Mouse (Mus musculus): ENCODE results near the gene Nlrc5. TPM values are rescaled to one million over a fixed set of nuclear protein-coding genes. Genes with fewer than 3 reads are reported as not detected.

Gene Nlrc5
- polyA plus RNA-seq (2016; fragmentation: Nextera tagmentation; extraction: Ambion mirVana), result not detected in 2 replicates

GRCm38 (mm10) chr8:94433981-94434466 is at the start of gene Nlrc5:
TSS of gene Nlrc5 (plus strand) at chr8:94434356.
- Histone ChIP-seq H3K4me1 (peaks cover 11% of the 10 kb centered on the region; the same call in 1 of the 2 replicates), H3K27me3 (ENCODE audit: insufficient read depth, poor library complexity, severe bottlenecking) (peaks cover 55% of the 10 kb centered on the region), H3K27ac (peak within 1 kb of the TSS; percentile 32; the same call in 1 of the 2 replicates), H3K9me3 (no peaks in the 10 kb centered on the region), H3K36me3 (no peaks in the 10 kb centered on the region), H3K4me3 (peak within 1 kb of the TSS; percentile 63)
- DNase-seq (ENCODE audit: low spot score), result no peak
- 3% methylated on average over 29 of the region's 29 CpGs for WGBS

DNA sequence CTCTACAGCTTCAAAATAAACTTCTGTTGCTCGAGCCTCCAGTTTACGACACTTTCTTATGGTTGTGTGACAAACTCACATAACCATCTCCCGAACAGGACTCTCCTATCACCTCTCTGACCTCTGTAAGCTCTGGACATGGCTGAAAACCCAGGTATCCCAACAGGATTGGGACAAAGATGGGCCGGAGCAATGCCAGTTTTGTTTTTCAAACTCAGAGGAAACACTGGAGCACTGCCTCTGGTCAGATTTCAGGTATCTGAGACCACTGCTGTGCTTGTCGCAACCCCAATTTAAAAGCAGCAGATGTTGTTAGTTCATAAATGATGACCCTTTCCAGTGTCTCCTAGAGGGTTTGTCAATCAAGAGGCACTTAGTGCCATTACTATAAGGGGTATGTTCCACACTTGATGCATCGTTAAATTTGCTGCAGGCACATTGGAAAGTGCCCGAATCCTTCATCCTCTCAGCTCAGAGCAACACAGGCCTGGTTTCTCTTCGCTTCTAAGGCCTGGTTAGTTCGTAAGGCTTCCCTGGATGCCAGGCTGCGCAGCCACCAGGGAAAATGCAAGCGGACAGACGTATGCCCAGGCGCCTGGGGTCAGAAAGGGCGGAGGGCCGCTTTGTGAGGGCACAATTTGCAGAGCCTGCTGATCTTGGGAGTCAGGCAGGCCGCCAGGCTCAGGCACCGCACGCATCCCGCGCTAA is 48.5 kb upstream of the Nlrc5 start:
- WGBS, result 28% methylated on average over 20 of the region's 20 CpGs
- H3K27me3 ChIP-seq (ENCODE audit: insufficient read depth, poor library complexity, severe bottlenecking), result no peaks in the 10 kb centered on the region
- H3K4me3 ChIP-seq, result peak overlapping the region; percentile 93
- DNase-seq (ENCODE audit: low spot score), result no peak
- H3K27ac ChIP-seq, result peak overlapping the region; percentile 98
- H3K9me3 ChIP-seq, result no peaks in the 10 kb centered on the region
- H3K4me1 ChIP-seq, result peaks cover 15% of the 10 kb centered on the region
- peaks cover 15% of the 10 kb centered on the region for H3K36me3 ChIP-seq

DNA sequence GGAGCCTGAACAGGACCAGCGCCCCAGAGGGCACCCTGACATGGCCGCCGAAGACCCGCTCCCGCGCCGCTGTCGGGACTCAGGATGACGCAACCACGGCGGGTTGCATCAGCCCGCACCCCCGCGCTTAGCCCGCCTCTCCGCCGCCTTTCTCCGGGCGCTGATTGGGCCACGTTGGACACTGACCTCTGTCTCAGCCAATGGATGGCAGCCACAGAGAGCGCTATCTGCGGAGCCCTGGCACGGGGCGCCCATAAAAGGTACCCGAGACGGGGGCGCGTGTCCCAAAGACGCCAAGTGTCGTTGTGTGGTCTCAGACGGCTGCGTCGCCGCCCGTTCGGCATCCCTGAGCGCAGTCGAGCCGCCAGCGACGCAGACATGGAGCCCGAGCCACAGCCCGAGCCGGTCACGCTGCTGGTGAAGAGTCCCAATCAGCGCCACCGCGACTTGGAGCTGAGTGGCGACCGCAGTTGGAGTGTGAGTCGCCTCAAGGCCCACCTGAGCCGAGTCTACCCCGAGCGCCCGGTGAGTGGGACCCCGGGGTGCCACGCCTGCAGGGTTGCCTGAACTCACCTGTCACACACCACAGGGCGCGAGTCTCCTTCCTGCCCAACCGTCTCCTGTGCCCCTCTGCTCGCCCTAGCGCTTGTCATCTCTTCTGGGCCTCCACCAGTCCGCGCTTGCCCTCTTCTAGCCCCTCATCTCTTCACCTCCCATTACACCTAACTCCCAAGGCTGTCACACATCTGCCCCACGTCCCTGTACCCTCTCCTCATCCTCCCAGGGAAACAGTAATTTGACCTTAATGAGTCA is 47.7 kb upstream of the Nlrc5 start, which contains the start of gene Herpud1:
Gene Herpud1 (plus strand): TSS at position 225 of the 813 bp plus-strand sequence.
- H3K27ac ChIP-seq, result peak within 1 kb of the TSS; percentile 98
- no peaks in the 10 kb centered on the region for H3K27me3 ChIP-seq (ENCODE audit: insufficient read depth, poor library complexity, severe bottlenecking)
- H3K9me3 ChIP-seq, result no peaks in the 10 kb centered on the region
- peak; percentile 98 for DNase-seq (ENCODE audit: low spot score)
- H3K4me3 ChIP-seq, result peak within 1 kb of the TSS; percentile 93
- WGBS, result under 1% methylated on average over 65 of the region's 65 CpGs
- peaks cover 15% of the 10 kb centered on the region for H3K4me1 ChIP-seq
- peaks cover 23% of the 10 kb centered on the region for H3K36me3 ChIP-seq

- no peaks in the 10 kb centered on the region for H3K9me3 ChIP-seq
- H3K36me3 ChIP-seq, result peaks cover 30% of the 10 kb centered on the region
- WGBS, result under 1% methylated on average over 25 of the region's 25 CpGs
- peak overlapping the region; percentile 93 for H3K4me3 ChIP-seq
- DNase-seq (ENCODE audit: low spot score), result peak; percentile 94
- peaks cover 15% of the 10 kb centered on the region for H3K4me1 ChIP-seq
- peak overlapping the region; percentile 98 for H3K27ac ChIP-seq
- H3K27me3 ChIP-seq (ENCODE audit: insufficient read depth, poor library complexity, severe bottlenecking), result no peaks in the 10 kb centered on the region
Observed at GRCm38 (mm10) chr8:94387027-94387684, 47.0 kb upstream of the Nlrc5 start.

DNA sequence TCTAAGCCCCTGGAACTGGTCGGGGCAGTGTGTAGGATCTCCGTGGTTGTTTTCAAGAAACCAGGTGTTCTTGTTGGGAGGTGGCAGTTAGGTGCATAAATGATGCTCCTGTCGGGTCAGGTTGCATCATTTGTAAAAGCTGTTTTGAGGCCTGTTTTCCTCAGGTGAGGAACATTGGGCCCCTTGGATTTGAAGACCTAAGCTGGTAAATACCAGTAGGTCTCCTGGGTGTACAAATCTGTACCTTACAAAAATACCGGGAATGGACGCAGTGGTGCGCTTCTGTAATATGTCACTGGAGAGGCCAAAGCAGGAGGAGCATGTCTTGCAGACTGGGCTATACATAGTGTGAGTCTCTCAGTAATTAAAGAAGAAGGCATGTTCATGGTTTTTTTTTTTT is 46.4 kb upstream of the Nlrc5 start:
- H3K4me1 ChIP-seq, result peaks cover 18% of the 10 kb centered on the region
- peak overlapping the region; percentile 93 for H3K4me3 ChIP-seq
- no peak for DNase-seq (ENCODE audit: low spot score)
- H3K27ac ChIP-seq, result peak overlapping the region; percentile 98
- H3K36me3 ChIP-seq, result peaks cover 37% of the 10 kb centered on the region
- 35% methylated on average over 6 of the region's 6 CpGs for WGBS
- H3K27me3 ChIP-seq (ENCODE audit: insufficient read depth, poor library complexity, severe bottlenecking), result no peaks in the 10 kb centered on the region
- H3K9me3 ChIP-seq, result no peaks in the 10 kb centered on the region

- no peak for DNase-seq (ENCODE audit: low spot score)
- 91% methylated on average over 6 of the region's 6 CpGs for WGBS
- Histone ChIP-seq H3K36me3 (peaks cover 53% of the 10 kb centered on the region), H3K27me3 (ENCODE audit: insufficient read depth, poor library complexity, severe bottlenecking) (no peaks in the 10 kb centered on the region), H3K4me1 (peaks cover 18% of the 10 kb centered on the region), H3K27ac (no peak overlapping the region), H3K4me3 (no peak overlapping the region), H3K9me3 (no peaks in the 10 kb centered on the region)
Observed at GRCm38 (mm10) chr8:94389531-94389930, 44.6 kb upstream of the Nlrc5 start.

DNA sequence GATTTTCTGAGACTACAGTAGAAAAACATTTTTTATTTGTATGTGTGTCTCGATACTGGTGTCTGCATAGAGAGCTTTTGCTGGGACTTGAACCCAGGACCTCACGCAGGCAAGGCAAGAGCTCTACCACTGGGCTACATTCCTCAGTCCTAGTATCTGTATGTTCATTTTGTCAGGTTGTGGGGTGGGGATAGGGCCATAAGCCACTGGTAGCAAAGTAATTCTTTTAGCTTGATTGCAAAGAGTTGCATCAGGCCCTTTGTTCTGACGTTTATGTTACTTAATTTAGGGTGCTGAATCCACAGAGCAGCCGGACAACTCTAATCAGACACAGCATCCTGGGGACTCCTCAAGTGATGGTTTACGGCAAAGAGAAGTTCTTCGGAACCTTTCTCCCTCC is 43.7 kb upstream of the Nlrc5 start:
- Histone ChIP-seq H3K4me1 (peaks cover 17% of the 10 kb centered on the region), H3K4me3 (no peak overlapping the region), H3K27ac (no peak overlapping the region), H3K36me3 (peaks cover 62% of the 10 kb centered on the region), H3K9me3 (no peaks in the 10 kb centered on the region), H3K27me3 (ENCODE audit: insufficient read depth, poor library complexity, severe bottlenecking) (no peaks in the 10 kb centered on the region)
- WGBS, result 94% methylated on average over 6 of the region's 6 CpGs
- DNase-seq (ENCODE audit: low spot score), result no peak

GRCm38 (mm10) chr8:94390910-94391309 is 43.2 kb upstream of the Nlrc5 start:
- 96% methylated on average over 8 of the region's 8 CpGs for WGBS
- Histone ChIP-seq H3K27ac (no peak overlapping the region), H3K27me3 (ENCODE audit: insufficient read depth, poor library complexity, severe bottlenecking) (no peaks in the 10 kb centered on the region), H3K9me3 (no peaks in the 10 kb centered on the region), H3K4me1 (peaks cover 12% of the 10 kb centered on the region), H3K36me3 (peaks cover 67% of the 10 kb centered on the region), H3K4me3 (no peak overlapping the region)
- no peak for DNase-seq (ENCODE audit: low spot score)

GRCm38 (mm10) chr8:94392147-94392546 is 42.0 kb upstream of the Nlrc5 start:
- no peaks in the 10 kb centered on the region for H3K9me3 ChIP-seq
- no peak for DNase-seq (ENCODE audit: low spot score)
- no peak overlapping the region for H3K4me3 ChIP-seq
- peaks cover 74% of the 10 kb centered on the region for H3K36me3 ChIP-seq
- H3K4me1 ChIP-seq, result peaks cover 12% of the 10 kb centered on the region
- H3K27ac ChIP-seq, result no peak overlapping the region
- 79% methylated on average over 12 of the region's 12 CpGs for WGBS
- H3K27me3 ChIP-seq (ENCODE audit: insufficient read depth, poor library complexity, severe bottlenecking), result no peaks in the 10 kb centered on the region

DNA sequence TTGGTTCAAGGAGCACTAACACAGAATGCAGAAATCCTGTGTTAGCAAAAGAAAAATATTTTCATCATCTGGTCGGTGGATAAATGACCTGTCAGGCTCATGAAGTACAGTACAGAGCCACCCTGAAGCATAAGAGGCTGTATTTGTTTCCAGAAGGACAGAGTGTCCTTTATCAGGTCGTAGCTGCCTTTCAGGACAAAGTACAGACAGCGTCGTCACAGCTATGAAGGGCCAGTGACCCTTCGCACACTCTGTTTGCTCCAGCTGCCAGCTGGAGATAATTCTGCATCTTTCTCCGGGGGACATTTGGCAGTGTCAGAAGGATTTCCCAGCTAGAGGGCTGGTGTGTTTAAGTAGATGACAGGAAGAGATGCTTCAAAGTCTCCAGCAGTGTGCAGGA is 41.5 kb upstream of the Nlrc5 start:
- Histone ChIP-seq H3K27me3 (ENCODE audit: insufficient read depth, poor library complexity, severe bottlenecking) (no peaks in the 10 kb centered on the region), H3K4me3 (no peak overlapping the region), H3K36me3 (peaks cover 74% of the 10 kb centered on the region), H3K27ac (no peak overlapping the region), H3K9me3 (no peaks in the 10 kb centered on the region), H3K4me1 (peaks cover 13% of the 10 kb centered on the region)
- 31% methylated on average over 6 of the region's 6 CpGs for WGBS
- no peak for DNase-seq (ENCODE audit: low spot score)

DNA sequence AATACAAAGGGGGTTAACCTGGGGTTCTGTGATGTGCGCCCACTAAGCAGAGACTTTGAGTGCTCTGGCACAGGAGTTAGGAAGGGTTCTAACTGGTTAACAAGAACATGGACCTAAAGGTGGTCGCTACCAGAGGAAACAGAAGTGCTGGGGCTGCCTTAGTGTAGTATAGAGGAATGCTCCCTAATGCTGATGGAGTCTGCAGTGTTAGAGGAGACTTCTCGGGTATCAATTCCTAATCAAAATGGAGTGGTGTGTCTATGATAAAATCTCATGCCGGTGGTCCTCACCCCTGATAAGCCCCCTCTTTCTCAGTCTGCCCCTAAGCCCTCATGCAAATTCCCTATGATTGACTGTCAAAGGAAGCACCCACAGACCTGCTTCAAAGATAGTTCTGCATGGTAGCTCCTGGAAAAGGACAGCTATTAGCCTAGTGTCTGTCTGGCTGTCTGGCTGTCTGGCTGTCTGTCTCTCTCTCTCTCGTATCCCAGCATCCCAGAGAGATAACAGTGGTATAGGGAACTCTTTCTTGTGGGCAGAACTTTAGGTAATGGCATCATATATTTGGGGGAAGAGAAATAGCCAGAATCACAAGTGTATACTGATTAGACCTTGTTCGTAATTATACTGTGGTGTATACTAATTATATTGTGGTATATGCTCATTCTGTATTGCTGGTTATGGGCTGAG is 38.2 kb upstream of the Nlrc5 start:
- no peak for DNase-seq (ENCODE audit: low spot score)
- 80% methylated on average over 6 of the region's 6 CpGs for WGBS
- Histone ChIP-seq H3K27me3 (ENCODE audit: insufficient read depth, poor library complexity, severe bottlenecking) (no peaks in the 10 kb centered on the region), H3K4me1 (peaks cover 10% of the 10 kb centered on the region), H3K9me3 (no peaks in the 10 kb centered on the region), H3K4me3 (no peak overlapping the region), H3K27ac (no peak overlapping the region), H3K36me3 (peaks cover 55% of the 10 kb centered on the region)

- H3K4me3 ChIP-seq, result no peak overlapping the region
- peaks cover 10% of the 10 kb centered on the region for H3K4me1 ChIP-seq
- peaks cover 44% of the 10 kb centered on the region for H3K36me3 ChIP-seq
- WGBS, result 55% methylated on average over 11 of the region's 11 CpGs
- H3K9me3 ChIP-seq, result no peaks in the 10 kb centered on the region
- no peak overlapping the region for H3K27ac ChIP-seq
- no peaks in the 10 kb centered on the region for H3K27me3 ChIP-seq (ENCODE audit: insufficient read depth, poor library complexity, severe bottlenecking)
- no peak for DNase-seq (ENCODE audit: low spot score)
Observed at GRCm38 (mm10) chr8:94396964-94397657, 37.0 kb upstream of the Nlrc5 start.
